Mouse (Mus musculus): ENCODE measurements at regions not wholly inside any gene's neighbourhood (a gene's known extent, or its start where the extent isn't known, plus 50 kb on each side); places are given as distances from the start of the nearest gene placed in this dataset.

DNA sequence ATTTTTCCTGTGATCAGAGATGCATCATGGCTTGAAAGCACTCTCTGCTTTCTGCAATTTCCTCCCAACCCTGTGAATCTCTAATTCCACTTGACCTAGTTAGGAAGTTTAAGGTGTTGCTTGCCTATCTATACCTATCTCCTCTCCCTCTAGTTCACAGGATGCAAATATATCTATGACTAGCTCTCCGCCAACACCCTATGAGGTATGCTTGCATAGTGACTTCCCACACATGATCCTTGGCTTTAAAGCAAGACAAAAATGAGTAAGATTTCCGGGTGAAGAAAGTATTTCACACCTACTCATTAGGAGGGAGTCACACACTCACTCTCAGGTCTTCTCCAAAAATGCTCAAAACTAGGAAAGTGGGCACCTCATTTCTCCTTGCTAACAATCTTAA lies 169.6 kb upstream of the Tas2r134 start:
- WGBS = 74% methylated on average over 2 of the region's 2 CpGs
- no peaks in the 10 kb centered on the region for H3K9me3 ChIP-seq (replicated peaks; ENCODE audit: low read length)
- TF ChIP-seq CTCF (IDR thresholded peaks at IDR 0.05; ENCODE audit: low read depth) = no peak
- no peaks in the 10 kb centered on the region for H3K4me1 ChIP-seq (replicated peaks; ENCODE audit: insufficient read depth, low read length)
- H3K9ac ChIP-seq (ENCODE audit: low read depth, low read length) = no peak overlapping the region
- DNase-seq (ENCODE audit: low spot score) (no peak), ATAC-seq (replicated peaks; ENCODE audit: low FRiP score, low read depth) (no peak)
- no peak overlapping the region for H3K4me2 ChIP-seq (ENCODE audit: low read length)
- H3K36me3 ChIP-seq (ENCODE audit: insufficient read depth, low read length) = no peaks in the 10 kb centered on the region
- H3K27me3 ChIP-seq (ENCODE audit: insufficient read depth, low read length) = no peaks in the 10 kb centered on the region
- H3K27ac ChIP-seq = no peak overlapping the region
- no peak overlapping the region for H3K4me3 ChIP-seq (replicated peaks; ENCODE audit: low read depth, low read length)

DNA sequence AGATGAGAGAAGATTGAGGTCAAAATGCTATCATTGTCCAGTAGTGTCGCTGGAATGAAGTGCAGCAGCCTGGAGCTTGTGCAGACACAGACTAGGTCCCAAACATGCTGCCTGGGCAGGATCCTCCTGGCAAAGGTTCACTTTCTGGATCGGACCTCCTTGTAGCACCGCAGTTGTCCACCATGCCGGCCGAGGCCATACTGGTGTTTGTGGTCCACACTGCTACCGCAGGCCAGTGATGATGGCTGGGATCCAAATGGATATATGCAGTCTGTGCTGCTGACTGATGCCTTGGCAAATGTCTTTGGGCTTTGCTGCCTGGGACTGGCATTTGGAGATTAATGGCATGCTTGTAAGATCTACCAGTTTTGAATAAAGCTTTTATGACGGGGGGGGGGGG lies 174.5 kb upstream of the Tas2r134 start:
- Histone ChIP-seq H3K4me3 (replicated peaks; ENCODE audit: low read depth, low read length) (no peak overlapping the region), H3K4me2 (ENCODE audit: low read length) (no peak overlapping the region), H3K9me3 (replicated peaks; ENCODE audit: low read length) (no peaks in the 10 kb centered on the region), H3K36me3 (ENCODE audit: insufficient read depth, low read length) (no peaks in the 10 kb centered on the region), H3K27ac (no peak overlapping the region), H3K9ac (ENCODE audit: low read depth, low read length) (no peak overlapping the region), H3K4me1 (replicated peaks; ENCODE audit: insufficient read depth, low read length) (no peaks in the 10 kb centered on the region), H3K27me3 (ENCODE audit: insufficient read depth, low read length) (no peaks in the 10 kb centered on the region)
- 83% methylated on average over 7 of the region's 7 CpGs for WGBS
- TF ChIP-seq CTCF (IDR thresholded peaks at IDR 0.05; ENCODE audit: low read depth) = no peak
- DNase-seq (ENCODE audit: low spot score) (no peak), ATAC-seq (replicated peaks; ENCODE audit: low FRiP score, low read depth) (no peak)

DNA sequence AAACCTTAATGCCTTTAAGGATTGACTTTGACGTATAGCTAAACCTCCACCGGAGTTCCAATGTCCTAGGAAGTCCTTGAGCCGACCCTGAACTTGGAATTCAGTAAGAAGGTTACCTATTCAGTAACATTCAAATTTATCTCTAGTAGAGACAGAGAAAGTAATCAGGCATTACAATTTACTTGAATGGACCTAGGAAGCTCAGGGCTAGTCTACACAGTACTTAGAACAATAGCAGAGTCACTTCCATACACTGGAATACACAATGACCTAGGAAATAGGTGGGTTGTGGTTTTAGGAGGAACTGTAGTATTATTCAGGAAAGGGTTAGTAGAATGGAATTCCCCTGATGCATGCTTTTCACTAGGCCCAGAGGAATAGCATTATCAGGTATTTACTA lies 179.2 kb upstream of the Tas2r134 start:
- Histone ChIP-seq H3K36me3 (ENCODE audit: insufficient read depth, low read length) (no peaks in the 10 kb centered on the region), H3K9me3 (replicated peaks; ENCODE audit: low read length) (no peaks in the 10 kb centered on the region), H3K4me2 (ENCODE audit: low read length) (no peak overlapping the region), H3K27me3 (ENCODE audit: insufficient read depth, low read length) (no peaks in the 10 kb centered on the region), H3K27ac (no peak overlapping the region), H3K4me1 (replicated peaks; ENCODE audit: insufficient read depth, low read length) (no peaks in the 10 kb centered on the region), H3K4me3 (replicated peaks; ENCODE audit: low read depth, low read length) (no peak overlapping the region), H3K9ac (ENCODE audit: low read depth, low read length) (no peak overlapping the region)
- no peak for DNase-seq (ENCODE audit: low spot score)
- 92% methylated on average over 3 of the region's 3 CpGs for WGBS
- no peak for TF ChIP-seq CTCF (IDR thresholded peaks at IDR 0.05; ENCODE audit: low read depth)
- ATAC-seq (replicated peaks; ENCODE audit: low FRiP score, low read depth) = no peak

DNA sequence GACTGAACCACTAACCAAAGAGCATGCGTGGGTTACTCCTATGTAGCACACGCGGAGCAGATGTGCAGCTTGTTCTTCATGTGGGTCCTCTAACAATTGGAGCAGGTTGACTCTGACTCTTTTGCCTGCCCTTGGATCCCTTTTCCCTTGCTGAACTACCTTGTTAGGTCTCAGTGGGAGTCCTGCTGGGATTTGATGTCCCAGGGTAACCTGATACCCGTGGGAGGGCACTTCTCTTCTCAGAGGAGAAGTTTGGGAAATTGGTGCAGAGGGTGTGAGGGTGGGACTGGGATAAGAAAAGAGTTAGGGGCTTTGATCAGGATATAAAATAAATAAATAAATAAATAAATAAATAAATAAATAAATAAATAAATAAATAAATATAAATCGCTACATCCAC lies 179.7 kb upstream of the Tas2r134 start:
- no peak for TF ChIP-seq CTCF (IDR thresholded peaks at IDR 0.05; ENCODE audit: low read depth)
- H3K4me1 ChIP-seq (replicated peaks; ENCODE audit: insufficient read depth, low read length) = no peaks in the 10 kb centered on the region
- DNase-seq (ENCODE audit: low spot score) = no peak
- no peak for ATAC-seq (replicated peaks; ENCODE audit: low FRiP score, low read depth)
- no peak overlapping the region for H3K4me3 ChIP-seq (replicated peaks; ENCODE audit: low read depth, low read length)
- no peaks in the 10 kb centered on the region for H3K27me3 ChIP-seq (ENCODE audit: insufficient read depth, low read length)
- WGBS = 94% methylated on average over 5 of the region's 5 CpGs
- no peak overlapping the region for H3K4me2 ChIP-seq (ENCODE audit: low read length)
- H3K36me3 ChIP-seq (ENCODE audit: insufficient read depth, low read length) = no peaks in the 10 kb centered on the region
- no peak overlapping the region for H3K9ac ChIP-seq (ENCODE audit: low read depth, low read length)
- H3K9me3 ChIP-seq (replicated peaks; ENCODE audit: low read length) = no peaks in the 10 kb centered on the region
- H3K27ac ChIP-seq = no peak overlapping the region

DNA sequence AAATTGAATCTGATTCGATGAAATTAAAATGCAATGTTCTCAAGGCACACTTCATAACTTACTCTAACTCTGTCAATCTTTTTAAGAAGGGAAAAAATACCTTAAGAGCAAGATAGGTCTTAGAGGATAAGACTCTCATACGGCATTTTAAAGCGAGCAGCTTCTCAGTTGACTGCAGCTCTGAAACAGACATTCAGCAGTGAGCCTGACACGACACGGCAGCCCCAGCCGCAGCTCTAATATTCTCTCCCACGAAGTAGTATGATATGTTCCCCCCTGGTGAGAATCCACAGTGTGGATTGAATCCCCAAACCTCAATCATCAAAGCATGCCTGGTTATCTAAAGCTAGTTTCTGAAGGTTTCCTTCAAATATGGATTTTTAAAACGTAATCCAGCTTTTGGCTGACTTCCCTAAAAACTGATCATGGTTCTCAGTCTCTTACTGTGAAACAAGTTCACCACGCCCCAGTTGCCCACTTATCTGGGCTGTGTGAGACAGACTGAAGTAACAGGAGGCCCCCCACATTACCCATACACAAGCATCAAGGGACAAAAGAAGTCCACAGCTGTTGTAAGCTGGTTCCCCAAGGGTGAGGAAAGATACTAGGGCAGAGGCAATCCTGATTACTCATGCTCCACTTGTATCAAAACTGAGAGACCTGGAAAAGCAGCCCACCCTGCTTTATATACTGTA lies 182.8 kb upstream of the Tas2r134 start:
- WGBS = 69% methylated on average over 9 of the region's 9 CpGs
- no peak for ATAC-seq (replicated peaks; ENCODE audit: low FRiP score, low read depth)

DNA sequence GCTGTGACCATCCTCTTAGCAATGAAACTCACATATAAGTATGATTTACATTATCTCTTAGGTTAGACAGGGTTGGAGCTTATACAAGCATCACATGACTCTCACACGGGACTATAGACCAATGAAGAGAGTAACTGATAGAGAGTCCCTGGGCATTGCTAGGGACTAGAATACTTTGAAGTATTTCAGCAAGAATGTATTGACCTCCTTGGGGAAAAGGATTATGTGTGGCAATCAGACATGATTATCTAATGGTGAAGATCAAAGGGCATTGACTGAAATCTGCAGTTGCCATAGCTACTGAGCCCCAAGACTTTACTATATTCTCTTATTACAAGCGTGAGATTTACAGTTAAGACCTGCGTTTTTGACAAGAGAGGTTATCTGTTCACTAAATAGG lies 183.4 kb upstream of the Tas2r134 start:
- H3K27me3 ChIP-seq (ENCODE audit: insufficient read depth, low read length) = no peaks in the 10 kb centered on the region
- no peak for TF ChIP-seq CTCF (IDR thresholded peaks at IDR 0.05; ENCODE audit: low read depth)
- no peak overlapping the region for H3K4me2 ChIP-seq (ENCODE audit: low read length)
- H3K27ac ChIP-seq = no peak overlapping the region
- no peak for ATAC-seq (replicated peaks; ENCODE audit: low FRiP score, low read depth)
- H3K9me3 ChIP-seq (replicated peaks; ENCODE audit: low read length) = no peaks in the 10 kb centered on the region
- no peaks in the 10 kb centered on the region for H3K36me3 ChIP-seq (ENCODE audit: insufficient read depth, low read length)
- H3K9ac ChIP-seq (ENCODE audit: low read depth, low read length) = no peak overlapping the region
- no peaks in the 10 kb centered on the region for H3K4me1 ChIP-seq (replicated peaks; ENCODE audit: insufficient read depth, low read length)
- WGBS = 67% methylated on average over 3 of the region's 3 CpGs
- no peak for DNase-seq (ENCODE audit: low spot score)
- no peak overlapping the region for H3K4me3 ChIP-seq (replicated peaks; ENCODE audit: low read depth, low read length)

More for the DNA sequence above, 182.8 kb upstream of the Tas2r134 start:
- Histone ChIP-seq H3K9me3 (replicated peaks; ENCODE audit: low read length) (no peaks in the 10 kb centered on the region), H3K27ac (no peak overlapping the region), H3K4me1 (replicated peaks; ENCODE audit: insufficient read depth, low read length) (no peaks in the 10 kb centered on the region), H3K9ac (ENCODE audit: low read depth, low read length) (no peak overlapping the region), H3K27me3 (ENCODE audit: insufficient read depth, low read length) (no peaks in the 10 kb centered on the region), H3K4me3 (replicated peaks; ENCODE audit: low read depth, low read length) (no peak overlapping the region), H3K4me2 (ENCODE audit: low read length) (no peak overlapping the region), H3K36me3 (ENCODE audit: insufficient read depth, low read length) (no peaks in the 10 kb centered on the region)
- no peak for DNase-seq (ENCODE audit: low spot score)
- no peak for TF ChIP-seq CTCF (IDR thresholded peaks at IDR 0.05; ENCODE audit: low read depth)

DNA sequence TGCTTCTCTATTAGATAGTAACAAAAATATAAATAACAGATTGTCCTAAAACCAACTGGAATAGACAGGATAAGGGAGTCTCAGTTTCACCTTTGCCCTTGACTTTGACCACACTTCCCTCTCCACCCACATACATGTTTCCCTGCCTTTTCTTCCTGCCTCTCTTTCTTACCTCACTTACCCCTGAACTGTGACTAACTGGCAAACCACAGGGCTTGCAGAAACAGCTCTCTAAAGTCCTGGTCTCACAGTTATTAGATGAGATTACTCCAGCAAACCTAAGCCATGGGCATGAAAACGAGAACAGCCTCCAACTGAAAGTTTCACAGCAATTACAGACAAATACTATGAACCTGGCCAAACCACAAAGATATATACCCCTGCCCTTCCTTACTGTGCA lies 188.3 kb upstream of the Tas2r134 start:
- no peaks in the 10 kb centered on the region for H3K9me3 ChIP-seq (replicated peaks; ENCODE audit: low read length)
- no peak overlapping the region for H3K4me3 ChIP-seq (replicated peaks; ENCODE audit: low read depth, low read length)
- no peaks in the 10 kb centered on the region for H3K27me3 ChIP-seq (ENCODE audit: insufficient read depth, low read length)
- no peaks in the 10 kb centered on the region for H3K4me1 ChIP-seq (replicated peaks; ENCODE audit: insufficient read depth, low read length)
- H3K36me3 ChIP-seq (ENCODE audit: insufficient read depth, low read length) = no peaks in the 10 kb centered on the region
- DNase-seq (ENCODE audit: low spot score) = no peak
- H3K4me2 ChIP-seq (ENCODE audit: low read length) = no peak overlapping the region
- no peak for TF ChIP-seq CTCF (IDR thresholded peaks at IDR 0.05; ENCODE audit: low read depth)
- H3K27ac ChIP-seq = no peak overlapping the region
- no peak for ATAC-seq (replicated peaks; ENCODE audit: low FRiP score, low read depth)
- 77% methylated on average over 1 of the region's 1 CpGs for WGBS
- H3K9ac ChIP-seq (ENCODE audit: low read depth, low read length) = no peak overlapping the region

All from kidney, postnatal 0 days (tissue).